Mouse (Mus musculus) adipocyte (in vitro differentiated cells): ENCODE results near the gene Gm10160.

ENCODE experiments used
- DNase-seq: peaks from one replicate; pipeline ENCODE4 v3.0.0-alpha.2; 2016; ENCODE audit warnings: low spot score

The Gm10160 gene

GRCm38 (mm10) chr7:81855694-81856093, at the start of gene Gm10160:
Gm10160 (minus strand) TSS chr7:81855794.
- no peak for DNase-seq

DNA sequence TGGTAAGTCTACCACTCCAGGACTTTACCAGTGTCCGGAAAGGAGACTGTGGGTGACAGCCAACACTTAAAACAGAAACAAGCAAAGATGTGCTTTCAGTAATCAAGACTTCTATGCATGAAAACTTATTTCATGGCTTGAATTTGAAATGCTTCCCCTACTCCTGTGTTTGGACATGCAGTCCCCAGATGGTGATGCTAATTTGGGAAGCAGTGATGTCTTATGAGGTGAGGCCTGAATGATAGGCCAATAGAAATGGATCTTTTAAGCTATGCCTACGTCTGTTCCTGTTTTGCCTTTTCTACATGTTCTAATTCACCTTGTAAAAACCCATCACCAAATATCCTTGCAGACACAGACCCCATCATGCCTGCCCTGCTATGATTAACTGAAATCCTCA, 49.3 kb upstream of the Gm10160 start:
- DNase-seq, result no peak

DNA sequence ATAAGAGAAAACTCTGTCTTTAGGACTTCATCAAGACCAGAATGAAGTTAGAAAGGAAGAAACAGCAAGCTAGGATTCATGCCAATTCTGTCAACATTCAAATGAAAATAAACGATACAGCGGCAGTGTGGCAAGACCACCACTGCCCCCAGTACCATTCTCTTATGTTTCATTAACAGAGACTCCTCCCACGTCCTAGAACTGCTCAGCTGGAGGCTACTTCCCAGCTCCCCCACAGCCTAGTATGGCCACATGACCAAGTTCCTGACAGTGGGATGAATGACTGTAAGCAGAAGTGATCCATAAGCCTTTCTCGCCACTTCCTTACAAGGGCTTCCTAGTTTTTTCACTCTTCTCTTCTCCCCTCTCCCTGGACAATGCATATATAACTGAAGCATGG, 48.5 kb upstream of the Gm10160 start:
- DNase-seq, result no peak

- DNase-seq, result no peak
Measured at GRCm38 (mm10) chr7:81899361-81899760, 43.8 kb upstream of the Gm10160 start.

- no peak for DNase-seq
Measured at GRCm38 (mm10) chr7:81885128-81885527, 29.5 kb upstream of the Gm10160 start.

DNA sequence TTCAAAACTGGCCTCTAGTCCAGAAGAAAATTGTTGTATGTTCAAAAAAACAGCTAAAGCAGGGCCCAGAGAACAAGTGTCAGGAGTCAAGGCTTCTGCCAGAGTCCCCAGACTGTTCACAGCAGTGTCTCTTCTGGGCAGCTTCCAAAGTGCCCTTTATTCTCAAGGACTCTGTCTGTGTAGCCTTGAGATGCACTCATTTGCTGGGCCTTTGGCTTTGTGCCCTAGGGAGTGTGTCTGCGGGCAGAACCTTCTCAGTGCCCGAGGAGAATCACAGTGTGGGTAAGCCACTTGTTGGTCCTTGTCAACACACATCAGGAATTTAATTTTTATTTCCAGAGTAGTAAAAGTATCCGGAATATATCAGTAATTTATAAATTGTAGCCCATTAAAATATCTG, 26.0 kb upstream of the Gm10160 start:
- peak; percentile 16 for DNase-seq

DNA sequence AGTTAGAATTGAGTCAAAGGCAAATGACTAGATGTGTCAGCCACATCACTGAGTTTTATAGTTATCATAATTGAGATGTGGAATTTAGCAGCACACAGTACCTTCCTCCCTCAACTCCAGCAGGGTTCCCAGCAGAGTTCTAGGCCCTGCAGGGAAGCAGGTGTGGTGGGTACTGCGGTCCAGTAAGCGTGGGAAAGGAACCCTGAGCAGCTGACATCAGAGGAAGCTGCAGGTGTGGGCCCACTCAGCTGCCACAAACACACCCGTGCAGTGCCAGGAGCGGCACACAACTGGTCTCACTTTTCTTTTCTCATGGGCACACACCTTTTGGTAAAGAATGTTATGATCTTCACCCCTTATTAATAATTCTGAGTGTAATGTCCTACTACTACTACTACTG, 25.2 kb upstream of the Gm10160 start:
- DNase-seq, result no peak

GRCm38 (mm10) chr7:81880286-81880685, 24.7 kb upstream of the Gm10160 start:
- DNase-seq, result no peak

GRCm38 (mm10) chr7:81875372-81875771, 19.8 kb upstream of the Gm10160 start:
- peak; percentile 12 for DNase-seq

- DNase-seq, result peak; percentile 8
Measured at GRCm38 (mm10) chr7:81874636-81875035, 19.0 kb upstream of the Gm10160 start.

DNA sequence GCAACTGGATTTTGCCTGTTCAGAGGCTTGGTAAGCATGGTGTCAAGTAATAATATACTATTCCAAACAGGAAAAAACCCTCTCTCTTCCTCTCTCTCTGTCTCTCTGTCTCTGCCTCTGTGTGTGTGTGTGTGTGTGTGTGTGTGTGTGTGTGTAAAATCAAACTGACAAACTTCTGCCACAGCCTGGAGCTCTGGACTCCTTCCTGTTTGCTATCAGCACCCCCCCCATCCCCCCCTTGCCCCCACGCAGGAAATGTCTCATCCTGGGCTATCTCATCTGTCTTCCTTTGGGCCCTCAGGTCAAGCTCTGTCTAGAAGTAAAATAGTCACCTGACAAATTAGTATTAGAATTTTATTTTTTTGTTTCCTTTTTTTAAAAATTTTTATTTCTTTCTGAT, 18.2 kb upstream of the Gm10160 start:
- DNase-seq, result no peak

- DNase-seq, result no peak
Measured at GRCm38 (mm10) chr7:81872493-81873013, 17.0 kb upstream of the Gm10160 start.

GRCm38 (mm10) chr7:81868158-81868557, 12.6 kb upstream of the Gm10160 start:
- peak; percentile 61 for DNase-seq

DNA sequence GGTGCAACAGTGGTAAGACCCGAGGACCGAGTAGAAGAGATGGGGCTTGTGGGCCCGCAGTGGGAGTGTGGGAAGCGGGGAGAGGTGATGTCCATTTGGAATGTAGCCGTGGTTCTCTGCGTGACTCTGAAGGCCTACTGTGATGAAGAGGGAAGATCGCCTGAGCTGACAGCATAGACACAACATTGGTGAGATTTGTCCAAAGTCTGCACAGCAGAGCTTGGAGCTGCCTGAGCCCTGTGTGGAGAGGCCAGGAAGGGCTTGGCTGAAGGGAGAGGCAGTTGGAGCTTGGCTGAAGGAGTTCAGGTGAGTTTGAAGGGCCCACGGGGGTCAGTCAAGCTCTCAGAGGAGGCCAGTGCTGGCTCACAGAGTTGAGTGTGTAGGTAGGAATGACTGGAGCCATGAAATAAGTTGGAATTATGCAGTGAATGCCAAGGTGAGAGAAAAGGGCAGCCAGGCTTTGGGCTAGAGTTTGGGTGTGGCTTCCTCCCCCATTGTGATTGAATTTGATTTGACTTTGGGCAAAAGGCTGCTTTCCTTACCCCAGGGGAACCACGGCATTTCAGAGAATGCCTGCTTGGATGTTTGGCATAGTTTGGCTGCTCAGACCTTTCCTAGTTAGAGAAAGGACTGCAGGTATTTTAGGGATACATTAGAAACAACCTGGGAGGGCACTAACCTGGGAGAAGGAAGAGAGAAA, 11.8 kb upstream of the Gm10160 start:
- no peak for DNase-seq

DNA sequence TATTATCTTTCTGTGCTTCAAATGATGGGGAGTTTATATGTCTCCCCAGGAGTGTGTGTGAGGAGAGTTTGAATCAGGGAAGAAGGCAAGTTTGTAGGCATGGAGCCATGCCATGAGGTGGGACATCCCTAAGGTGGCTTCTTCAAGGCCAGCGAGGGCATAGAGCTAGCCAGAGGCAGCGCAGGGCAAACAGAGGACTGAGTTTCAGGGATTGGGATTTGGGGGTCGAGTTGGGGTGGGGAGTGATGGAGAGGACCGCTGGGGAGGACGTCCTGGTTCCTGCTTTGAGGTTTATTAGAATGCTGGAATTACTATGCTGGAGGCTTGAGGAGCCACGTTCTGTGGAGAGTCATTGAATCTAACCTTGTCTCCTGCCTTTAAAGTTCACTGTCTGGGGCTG, 10.3 kb upstream of the Gm10160 start:
- DNase-seq, result no peak

DNA sequence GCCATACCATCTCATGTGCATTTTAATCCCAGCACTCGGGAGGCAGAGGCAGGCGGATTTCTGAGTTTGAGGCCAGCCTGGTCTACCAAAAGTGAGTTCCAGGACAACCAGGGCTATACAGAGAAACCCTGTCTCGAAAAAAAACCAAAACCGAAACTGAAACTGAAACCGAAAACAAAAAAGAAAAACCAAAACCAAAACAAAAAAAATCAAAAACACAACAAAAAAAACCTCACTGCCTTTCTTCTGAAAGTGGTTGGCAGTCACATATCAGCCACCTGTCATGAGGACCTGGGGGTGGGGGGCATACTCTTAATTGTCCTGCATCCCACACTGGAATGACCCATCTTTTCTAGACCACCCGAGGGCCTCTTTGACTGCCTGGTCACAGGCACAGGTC, 9.0 kb upstream of the Gm10160 start:
- peak; percentile 13 for DNase-seq

DNA sequence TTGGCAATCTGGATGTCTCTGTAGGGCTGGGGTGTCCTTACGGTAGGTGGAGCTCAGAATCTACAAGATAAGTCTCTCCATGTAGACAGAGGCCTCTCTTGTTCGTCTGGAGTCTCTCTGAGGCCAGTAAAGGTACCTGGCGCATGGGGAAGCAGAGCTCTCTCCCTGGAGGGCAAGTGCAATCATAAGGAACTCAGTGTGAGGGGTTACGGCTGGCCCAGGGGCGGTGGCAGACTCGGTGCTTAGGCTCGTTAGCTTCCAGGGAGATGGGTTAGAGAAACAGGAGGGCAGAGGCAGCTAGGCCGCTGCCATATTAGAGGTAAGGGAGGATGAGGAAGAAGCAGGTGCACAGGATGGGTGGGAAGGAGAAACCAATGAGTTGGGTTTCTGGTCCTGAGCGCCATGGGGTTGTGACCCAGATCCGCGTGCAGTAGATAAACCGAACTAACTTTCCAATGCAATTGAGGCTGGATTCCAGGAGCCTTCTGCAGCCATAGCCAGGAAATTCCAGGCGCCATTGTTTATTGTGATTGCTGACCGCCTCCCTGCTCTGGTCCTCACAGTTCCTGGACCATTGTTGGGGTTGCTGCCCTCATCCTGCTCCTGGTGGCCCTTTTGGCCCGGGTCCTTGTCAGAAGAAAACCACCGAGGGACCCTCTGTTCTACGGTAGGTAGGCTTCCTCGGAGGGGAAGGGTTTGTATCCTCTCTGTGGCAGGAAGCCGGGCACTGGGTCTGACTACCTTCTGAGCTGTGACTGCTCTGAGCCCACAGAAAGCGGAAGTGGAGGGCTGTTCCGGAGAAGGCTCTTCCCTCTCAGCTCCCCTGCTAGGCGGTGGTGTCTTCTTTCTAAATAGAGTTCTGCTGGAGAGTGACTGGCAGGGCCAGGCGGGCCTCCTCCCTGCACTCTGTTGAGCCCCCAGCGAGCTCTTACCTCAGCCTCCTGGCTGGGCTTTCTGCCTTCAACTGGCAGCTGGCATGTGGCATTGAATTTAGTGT, 7.3 kb upstream of the Gm10160 start:
- no peak for DNase-seq

- no peak for DNase-seq
Measured at GRCm38 (mm10) chr7:81861921-81862320, 6.3 kb upstream of the Gm10160 start.

DNA sequence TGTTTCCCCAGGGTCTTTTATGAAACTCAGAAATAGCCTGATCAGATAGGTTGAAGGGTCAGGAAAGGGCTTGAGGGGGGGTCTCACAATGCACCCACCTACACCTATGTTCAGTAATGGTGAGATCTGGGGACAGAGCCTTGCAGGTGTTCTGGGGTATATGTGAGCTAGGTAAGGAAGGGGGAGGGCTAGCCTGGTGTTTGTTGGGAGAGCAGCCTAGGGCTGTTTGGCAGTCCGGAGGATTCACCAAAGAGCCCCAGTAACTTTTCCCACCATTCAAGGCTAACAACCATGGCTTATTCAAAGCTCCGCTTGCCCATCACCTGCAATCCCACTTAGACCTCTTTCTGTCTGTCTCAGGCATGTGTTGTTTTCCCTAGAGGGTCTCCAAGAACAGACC, 5.9 kb upstream of the Gm10160 start:
- DNase-seq, result no peak

DNA sequence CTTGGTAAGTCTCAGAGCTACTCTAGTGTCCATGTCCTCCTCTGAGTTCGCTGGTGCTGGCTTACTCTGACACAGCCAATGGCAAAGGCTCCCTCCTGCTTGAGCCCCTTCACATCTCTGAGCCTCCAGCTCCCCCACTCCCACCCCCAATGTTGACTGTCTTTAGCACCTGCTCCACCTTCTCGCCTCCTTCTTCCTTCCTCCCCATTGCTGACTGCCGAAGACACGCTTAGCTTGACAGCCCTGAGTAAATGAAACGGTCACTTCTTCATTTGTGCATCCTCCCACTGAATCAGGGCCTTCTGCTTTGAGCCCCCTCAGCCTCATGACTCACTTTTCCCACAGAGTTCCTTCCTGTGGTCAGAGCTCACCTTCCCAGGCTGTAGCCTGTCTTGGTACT, 5.4 kb upstream of the Gm10160 start:
- no peak for DNase-seq

DNA sequence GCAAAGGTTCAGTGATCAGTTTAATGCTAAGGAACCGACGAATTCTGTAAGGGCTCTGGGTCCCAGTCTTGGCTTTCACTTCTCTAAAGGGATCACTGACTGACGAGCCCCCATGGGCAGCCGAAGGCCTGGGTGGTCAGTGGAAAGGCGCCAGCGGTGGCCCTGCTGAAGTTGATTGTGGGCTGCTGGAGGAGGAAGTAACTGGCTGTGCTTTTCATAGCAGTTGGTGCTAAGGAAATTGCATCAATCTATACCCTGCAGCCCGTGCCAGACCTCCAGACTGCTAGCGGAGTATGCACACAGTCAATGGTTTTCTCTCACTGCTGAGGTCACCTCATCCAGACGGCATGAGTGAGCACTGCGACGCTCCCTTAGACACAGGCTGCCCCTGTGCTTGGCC, 4.5 kb upstream of the Gm10160 start:
- no peak for DNase-seq

DNA sequence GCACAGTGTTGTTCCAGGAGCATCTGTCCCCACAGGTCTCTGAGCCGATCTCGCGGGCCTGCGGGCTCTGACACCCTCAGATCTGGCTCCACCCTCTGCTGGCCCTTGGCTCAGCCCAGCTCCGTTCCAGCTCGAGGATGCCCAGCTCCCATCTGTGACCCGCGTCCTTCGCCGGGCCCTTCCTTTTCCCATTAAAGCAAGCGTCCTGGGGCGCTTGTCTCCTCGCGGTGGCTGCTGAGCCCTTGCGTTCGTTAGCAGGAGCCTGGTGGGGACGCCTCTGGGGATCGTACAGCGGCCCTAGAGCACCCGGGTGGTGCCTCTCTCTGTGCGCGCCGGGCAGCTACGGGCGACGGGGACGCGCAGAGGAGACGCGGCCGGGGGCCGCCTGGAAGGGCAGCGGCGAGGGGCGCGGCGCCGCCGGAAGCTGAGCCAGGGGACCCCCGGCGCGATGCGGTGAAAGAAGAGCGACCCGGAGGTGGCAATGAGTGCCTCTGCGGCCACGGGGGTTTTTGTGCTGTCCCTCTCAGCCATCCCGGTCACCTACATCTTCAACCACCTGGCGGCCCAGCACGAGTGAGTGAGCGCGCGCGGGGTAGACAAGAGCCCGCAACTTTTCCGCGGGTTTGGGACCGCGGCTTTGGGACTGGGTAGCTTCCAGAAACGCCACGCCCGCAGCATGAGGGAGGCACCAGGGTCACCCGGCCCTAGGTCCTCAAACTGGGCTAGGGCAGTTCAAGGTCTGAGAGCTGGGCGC, 3.6 kb upstream of the Gm10160 start, which contains the start of gene Tm6sf1:
TSS of gene Tm6sf1 (plus strand) at position 34 of the 754 bp plus-strand sequence.
- no peak for DNase-seq
